Mouse (Mus musculus): ENCODE measurements at regions not wholly inside any gene's neighbourhood (a gene's known extent, or its start where the extent isn't known, plus 50 kb on each side); places are given as distances from the start of the nearest gene placed in this dataset.

GRCm38 (mm10) chr6:100423636-100424035 is 136.4 kb upstream of the Rybp start:
- Histone ChIP-seq H3K9ac (ENCODE audit: low read depth, low read length) (no peak overlapping the region), H3K4me3 (ENCODE audit: low read depth, low read length) (no peak overlapping the region)
- 81% methylated on average over 12 of the region's 12 CpGs for WGBS (ENCODE audit: insufficient replicate concordance)

GRCm38 (mm10) chr6:100422603-100423002 is 135.3 kb upstream of the Rybp start:
- no peaks in the 10 kb centered on the region for H3K4me1 ChIP-seq (ENCODE audit: control insufficient read depth, low read depth, low read length)
- no peak overlapping the region for H3K9ac ChIP-seq (ENCODE audit: low read depth, low read length)
- H3K36me3 ChIP-seq (ENCODE audit: control insufficient read depth, insufficient read depth): no peaks in the 10 kb centered on the region
- no peak overlapping the region for H3K4me2 ChIP-seq (ENCODE audit: low read depth, low read length)
- WGBS (ENCODE audit: insufficient replicate concordance): 71% methylated on average over 6 of the region's 6 CpGs
- no peak for ATAC-seq (ENCODE audit: low read depth)
- H3K4me3 ChIP-seq (ENCODE audit: low read depth, low read length): no peak overlapping the region
- no peaks in the 10 kb centered on the region for H3K9me3 ChIP-seq (replicated peaks; ENCODE audit: control insufficient read depth, low read length)
- no peak overlapping the region for H3K27ac ChIP-seq (ENCODE audit: low read length)
- H3K27me3 ChIP-seq (ENCODE audit: control insufficient read depth, insufficient read depth, low read depth, low read length): no peaks in the 10 kb centered on the region

More at GRCm38 (mm10) chr6:100423636-100424035, 136.4 kb upstream of the Rybp start:
- no peak overlapping the region for H3K27ac ChIP-seq (ENCODE audit: low read length)
- no peaks in the 10 kb centered on the region; the same call in 1 of the 2 replicates for H3K4me1 ChIP-seq (ENCODE audit: control insufficient read depth, low read depth, low read length)
- ATAC-seq (ENCODE audit: low read depth): no peak
- H3K36me3 ChIP-seq (ENCODE audit: control insufficient read depth, insufficient read depth): no peaks in the 10 kb centered on the region
- H3K4me2 ChIP-seq (ENCODE audit: low read depth, low read length): no peak overlapping the region
- no peaks in the 10 kb centered on the region for H3K27me3 ChIP-seq (ENCODE audit: control insufficient read depth, insufficient read depth, low read depth, low read length)
- no peaks in the 10 kb centered on the region for H3K9me3 ChIP-seq (replicated peaks; ENCODE audit: control insufficient read depth, low read length)

- Histone ChIP-seq H3K9ac (ENCODE audit: low read depth, low read length) (no peak overlapping the region), H3K4me3 (ENCODE audit: low read depth, low read length) (no peak overlapping the region), H3K4me1 (ENCODE audit: control insufficient read depth, low read depth, low read length) (no peaks in the 10 kb centered on the region), H3K27ac (ENCODE audit: low read length) (no peak overlapping the region), H3K4me2 (ENCODE audit: low read depth, low read length) (no peak overlapping the region), H3K9me3 (replicated peaks; ENCODE audit: control insufficient read depth, low read length) (no peaks in the 10 kb centered on the region), H3K36me3 (ENCODE audit: control insufficient read depth, insufficient read depth) (no peaks in the 10 kb centered on the region), H3K27me3 (ENCODE audit: control insufficient read depth, insufficient read depth, low read depth, low read length) (no peaks in the 10 kb centered on the region)
- 42% methylated on average over 24 of the region's 24 CpGs for WGBS (ENCODE audit: insufficient replicate concordance)
- no peak for ATAC-seq (ENCODE audit: low read depth)
Observed at GRCm38 (mm10) chr6:100421706-100422578, 134.7 kb upstream of the Rybp start.

GRCm38 (mm10) chr6:100420602-100421001 is 133.3 kb upstream of the Rybp start:
- H3K9ac ChIP-seq (ENCODE audit: low read depth, low read length): no peak overlapping the region
- H3K4me3 ChIP-seq (ENCODE audit: low read depth, low read length): no peak overlapping the region
- no peak overlapping the region for H3K27ac ChIP-seq (ENCODE audit: low read length)
- H3K4me2 ChIP-seq (ENCODE audit: low read depth, low read length): no peak overlapping the region
- no peaks in the 10 kb centered on the region for H3K4me1 ChIP-seq (ENCODE audit: control insufficient read depth, low read depth, low read length)
- whole genome bisulfite sequencing (ENCODE audit: insufficient replicate concordance): 47% methylated on average over 3 of the region's 3 CpGs
- H3K27me3 ChIP-seq (ENCODE audit: control insufficient read depth, insufficient read depth, low read depth, low read length): no peaks in the 10 kb centered on the region
- no peaks in the 10 kb centered on the region for H3K36me3 ChIP-seq (ENCODE audit: control insufficient read depth, insufficient read depth)
- ATAC-seq (ENCODE audit: low read depth): no peak
- no peaks in the 10 kb centered on the region for H3K9me3 ChIP-seq (replicated peaks; ENCODE audit: control insufficient read depth, low read length)

GRCm38 (mm10) chr6:100419782-100420540 is 132.7 kb upstream of the Rybp start:
- H3K9ac ChIP-seq (ENCODE audit: low read depth, low read length): no peak overlapping the region
- H3K4me2 ChIP-seq (ENCODE audit: low read depth, low read length): no peak overlapping the region
- no peaks in the 10 kb centered on the region for H3K27me3 ChIP-seq (ENCODE audit: control insufficient read depth, insufficient read depth, low read depth, low read length)
- ATAC-seq (ENCODE audit: low read depth): no peak
- H3K36me3 ChIP-seq (ENCODE audit: control insufficient read depth, insufficient read depth): no peaks in the 10 kb centered on the region
- no peak overlapping the region for H3K27ac ChIP-seq (ENCODE audit: low read length)
- 44% methylated on average over 7 of the region's 7 CpGs for WGBS (ENCODE audit: insufficient replicate concordance)
- H3K9me3 ChIP-seq (replicated peaks; ENCODE audit: control insufficient read depth, low read length): no peaks in the 10 kb centered on the region
- H3K4me1 ChIP-seq (ENCODE audit: control insufficient read depth, low read depth, low read length): peaks cover 3% of the 10 kb centered on the region; the same call in 1 of the 2 replicates
- no peak overlapping the region for H3K4me3 ChIP-seq (ENCODE audit: low read depth, low read length)

GRCm38 (mm10) chr6:100416046-100416445 is 128.8 kb upstream of the Rybp start:
- no peak overlapping the region for H3K4me2 ChIP-seq (ENCODE audit: low read depth, low read length)
- no peaks in the 10 kb centered on the region for H3K27me3 ChIP-seq (ENCODE audit: control insufficient read depth, insufficient read depth, low read depth, low read length)
- no peak overlapping the region for H3K4me3 ChIP-seq (ENCODE audit: low read depth, low read length)
- 27% methylated on average over 8 of the region's 8 CpGs for WGBS (ENCODE audit: insufficient replicate concordance)
- peaks cover 3% of the 10 kb centered on the region; the same call in 1 of the 2 replicates for H3K4me1 ChIP-seq (ENCODE audit: control insufficient read depth, low read depth, low read length)
- no peak overlapping the region for H3K9ac ChIP-seq (ENCODE audit: low read depth, low read length)
- no peaks in the 10 kb centered on the region for H3K36me3 ChIP-seq (ENCODE audit: control insufficient read depth, insufficient read depth)
- no peaks in the 10 kb centered on the region for H3K9me3 ChIP-seq (replicated peaks; ENCODE audit: control insufficient read depth, low read length)
- no peak overlapping the region for H3K27ac ChIP-seq (ENCODE audit: low read length)
- no peak for ATAC-seq (ENCODE audit: low read depth)

GRCm38 (mm10) chr6:100415514-100415913 is 128.2 kb upstream of the Rybp start:
- 0 out of 2 replicates have a peak, but pooled peaks have one; percentile 32 for ATAC-seq (ENCODE audit: low read depth)
- Histone ChIP-seq H3K9me3 (replicated peaks; ENCODE audit: control insufficient read depth, low read length) (no peaks in the 10 kb centered on the region), H3K36me3 (ENCODE audit: control insufficient read depth, insufficient read depth) (no peaks in the 10 kb centered on the region), H3K9ac (ENCODE audit: low read depth, low read length) (no peak overlapping the region), H3K4me3 (ENCODE audit: low read depth, low read length) (no peak overlapping the region), H3K4me1 (ENCODE audit: control insufficient read depth, low read depth, low read length) (peaks cover 3% of the 10 kb centered on the region; the same call in 1 of the 2 replicates), H3K27me3 (ENCODE audit: control insufficient read depth, insufficient read depth, low read depth, low read length) (no peaks in the 10 kb centered on the region), H3K27ac (ENCODE audit: low read length) (no peak overlapping the region; the same call in 1 of the 2 replicates), H3K4me2 (ENCODE audit: low read depth, low read length) (no peak overlapping the region)
- WGBS (ENCODE audit: insufficient replicate concordance): 27% methylated on average over 7 of the region's 7 CpGs

GRCm38 (mm10) chr6:100414836-100415235 is 127.6 kb upstream of the Rybp start:
- Histone ChIP-seq H3K4me3 (ENCODE audit: low read depth, low read length) (no peak overlapping the region), H3K9me3 (replicated peaks; ENCODE audit: control insufficient read depth, low read length) (no peaks in the 10 kb centered on the region), H3K27me3 (ENCODE audit: control insufficient read depth, insufficient read depth, low read depth, low read length) (no peaks in the 10 kb centered on the region), H3K4me2 (ENCODE audit: low read depth, low read length) (no peak overlapping the region), H3K36me3 (ENCODE audit: control insufficient read depth, insufficient read depth) (no peaks in the 10 kb centered on the region), H3K27ac (ENCODE audit: low read length) (peak overlapping the region; percentile 44; the same call in 1 of the 2 replicates), H3K9ac (ENCODE audit: low read depth, low read length) (no peak overlapping the region), H3K4me1 (ENCODE audit: control insufficient read depth, low read depth, low read length) (peaks cover 3% of the 10 kb centered on the region; the same call in 1 of the 2 replicates)
- no peak for ATAC-seq (ENCODE audit: low read depth)
- WGBS (ENCODE audit: insufficient replicate concordance): 34% methylated on average over 4 of the region's 4 CpGs
